Mouse (Mus musculus) heart, adult 2 months (tissue): ENCODE results near the gene Rnf135.

Experiments used
- CTCF ChIP-seq: fragments of 200-600 bp; IDR thresholded peaks from 2 replicates; pipeline ENCODE4 v1.8.1; 2022; ENCODE audit warnings: antibody characterized with exemption, mild to moderate bottlenecking, moderate library complexity
- POLR2A ChIP-seq: fragments of 200-500 bp; IDR thresholded peaks from 2 replicates; pipeline ENCODE4 v1.6.1; 2011; ENCODE audit warnings: mild to moderate bottlenecking, low read depth, low read length, control low read depth; ENCODE audit not compliant: insufficient read depth

DNA sequence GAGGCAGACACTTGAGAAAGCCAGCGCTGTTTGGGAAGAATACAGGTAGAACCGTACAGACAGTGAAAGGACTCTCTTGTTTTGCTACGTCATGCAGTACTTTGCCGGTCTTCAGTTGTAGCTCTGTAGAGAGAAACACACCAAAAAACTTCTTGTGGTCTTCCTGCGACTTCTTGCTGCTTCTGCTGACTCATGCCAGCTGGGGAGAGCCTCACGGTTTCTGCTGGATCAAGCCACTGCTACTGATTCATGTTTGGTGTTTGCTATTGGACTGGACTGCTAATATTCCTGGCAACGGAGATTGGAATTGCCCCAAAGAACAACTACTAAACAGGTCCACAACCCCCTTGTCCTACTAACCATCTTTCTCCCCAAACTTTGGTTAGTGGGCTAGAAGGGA, 12.7 kb downstream of the Rnf135 start:
- TF ChIP-seq CTCF (no peak), POLR2A (no peak)
